Mouse (Mus musculus): ENCODE measurements around the gene Rbks.

DNA sequence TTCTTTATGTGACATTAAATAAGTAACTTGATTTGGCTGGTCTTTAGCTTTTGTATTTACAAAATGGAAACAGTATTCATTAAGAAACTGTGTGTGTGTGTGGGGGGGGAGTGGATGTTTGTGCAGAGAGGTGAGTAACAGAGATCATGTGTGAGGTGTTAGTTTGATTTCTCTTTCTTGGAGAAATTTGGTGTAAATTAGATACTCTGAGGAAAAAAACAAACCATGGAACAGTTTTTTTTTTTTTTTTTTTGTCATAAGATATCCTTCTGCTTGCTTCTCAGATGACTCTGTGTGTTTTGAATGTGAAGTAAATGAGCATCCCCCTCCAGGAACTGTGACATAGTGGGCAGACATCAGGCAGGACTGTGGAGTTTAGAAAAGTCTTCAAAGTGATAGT lies 2.0 kb upstream of the Rbks start:
- TF ChIP-seq POLR2A (IDR thresholded peaks at IDR 0.05; ENCODE audit: borderline replicate concordance, extremely low read depth, insufficient read depth, insufficient read length, poor library complexity, severe bottlenecking) (no peak), CTCF (IDR thresholded peaks at IDR 0.05; ENCODE audit: borderline replicate concordance, extremely low read depth, insufficient read depth, insufficient read length) (no peak)
